8 mouse cellular contexts compared by ENCODE assay signal in the genomic region with DNA sequence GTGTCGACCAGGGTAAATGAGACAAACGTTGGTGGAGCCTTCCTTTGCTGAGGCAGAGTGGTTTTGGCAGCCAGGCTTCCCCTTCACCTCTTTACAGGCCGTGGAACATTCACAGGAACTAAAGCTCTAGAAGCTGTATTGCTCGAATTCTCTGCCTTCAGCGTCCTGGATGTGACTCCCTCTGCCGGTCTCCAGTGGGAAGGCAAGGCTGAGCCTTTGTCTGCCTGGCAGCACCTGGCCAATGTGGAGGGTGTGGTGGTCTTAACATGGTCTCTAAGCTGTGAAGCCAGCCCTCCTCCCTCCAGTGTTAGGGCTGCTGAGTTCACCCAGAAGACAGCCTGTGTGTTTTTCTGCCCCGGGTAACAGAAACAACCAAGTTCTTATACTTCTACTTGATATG. TPM values are rescaled to one million over a fixed set of nuclear protein-coding genes. Genes with fewer than 3 reads are reported as not detected.
DNase-seq lines count a peak whose midpoint lies in the region; ATAC-seq and TF ChIP-seq lines count a peak whose summit lies in the region.

No protein-coding gene starts in this region.

- peak; percentile 40 for DNase-seq in gastrocnemius, adult 18-20 months (ENCODE audit: low spot score)
- DNase-seq in gastrocnemius, adult 8-10 months (ENCODE audit: low spot score in 2 of 2): no peak
- DNase-seq in Muller cell, postnatal 12 days (ENCODE audit: inconsistent ontology term): peak; percentile 31
- DNase-seq in cerebellum, postnatal 36 days: peak; percentile 16 to 27
- peak; percentile 40 to 56 for DNase-seq in layer of hippocampus, postnatal 36 days
- DNase-seq in lung, postnatal 25 days (ENCODE audit: low spot score): peak; percentile 32

- H3K9me3 ChIP-seq in heart, embryonic 14.5 days (ENCODE audit: control insufficient read depth, low read length): no peaks in the 10 kb centered on the region

- H3K9ac ChIP-seq in heart, embryonic 14.5 days (ENCODE audit: low read length): no peak overlapping the region

- WGBS in heart, embryonic 14.5 days: 12% methylated on average over 7 of the region's 7 CpGs
- 23% methylated on average over 7 of the region's 7 CpGs for WGBS in small intestine, adult 2 months

- peaks cover 0 to 14% of the 10 kb centered on the region in 2 experiments; a peak in 3 of 4 replicates for H3K4me1 ChIP-seq in heart, embryonic 14.5 days (ENCODE audit: control insufficient read depth in 2 of 2, insufficient read depth in 2 of 2, low read length in 2 of 2)
- no peaks in the 10 kb centered on the region for H3K4me1 ChIP-seq in small intestine, adult 2 months (ENCODE audit: control insufficient read depth, insufficient read depth, insufficient read length, low read length)

- no peaks in the 10 kb centered on the region for H3K36me3 ChIP-seq in heart, embryonic 14.5 days (ENCODE audit: control insufficient read depth, insufficient read depth, low read length)
- H3K36me3 ChIP-seq in small intestine, adult 2 months (ENCODE audit: control insufficient read depth, insufficient read depth, low read length): no peaks in the 10 kb centered on the region

- H3K4me3 ChIP-seq in heart, embryonic 14.5 days (ENCODE audit: control insufficient read depth in 1 of 2, insufficient read depth in 1 of 2, low read depth in 1 of 2, low read length in 2 of 2): no peak overlapping the region
- H3K4me3 ChIP-seq in small intestine, adult 2 months (ENCODE audit: low read depth, low read length): no peak overlapping the region

- TF ChIP-seq CTCF in small intestine, adult 2 months (IDR thresholded peaks at IDR 0.05; ENCODE audit: extremely low read depth, insufficient read length, insufficient replicate concordance, low read depth, low read length): peak; percentile 54; the same call in 1 of the 2 replicates

- H3K4me2 ChIP-seq in heart, embryonic 14.5 days (ENCODE audit: low read length): no peak overlapping the region

- TF ChIP-seq POLR2A in small intestine, adult 2 months (IDR thresholded peaks at IDR 0.05; ENCODE audit: low read depth, low read length): no peak

- ATAC-seq in heart, embryonic 14.5 days (ENCODE audit: insufficient number of reproducible peaks, insufficient read depth, low FRiP score, low read depth): peak; percentile 20; the same call in 1 of the 2 replicates

- no peaks in the 10 kb centered on the region for H3K27me3 ChIP-seq in heart, embryonic 14.5 days (ENCODE audit: control insufficient read depth, insufficient read depth, low read length)
- H3K27me3 ChIP-seq in small intestine, adult 2 months (ENCODE audit: control insufficient read depth, insufficient read depth, low read length): no peaks in the 10 kb centered on the region

- H3K27ac ChIP-seq in heart, embryonic 14.5 days (replicated peaks in 1 of 2; ENCODE audit: control insufficient read depth in 1 of 2, insufficient read depth in 1 of 2, low read depth in 2 of 2, low read length in 2 of 2): no peak overlapping the region
- H3K27ac ChIP-seq in small intestine, adult 2 months (ENCODE audit: insufficient read depth, low read depth, low read length): no peak overlapping the region

RNA-seq across cellular contexts. Expression of a gene that starts 24.6 kb away (rescaled TPM):
- not detected for total RNA-seq in gastrocnemius, adult 18-20 months (2021)
- not detected for total RNA-seq in gastrocnemius, adult 8-10 months (2022)
- polyA plus RNA-seq in heart, embryonic 14.5 days (2014; fragmentation: Nextera tagmentation; extraction: Ambion mirVana): 2.4 and 2.6 TPM in 2 replicates
- 10 to 100 TPM; 15.5 to 17.3 TPM for total RNA-seq in layer of hippocampus, postnatal 36 days (2021)
- 0.16 and 0.17 TPM in 2 replicates for polyA plus RNA-seq in small intestine, adult 2 months (2012; rRNA removed)

Comparison
In these comparisons a context has a peak if more than half of its experiments do, and no peak if none do; other contexts are left out.
1. DNase-seq: peak in gastrocnemius, adult 18-20 months (single experiment), Muller cell, postnatal 12 days (single experiment), cerebellum, postnatal 36 days (2 of 2), layer of hippocampus, postnatal 36 days (2 of 2) and lung, postnatal 25 days (single experiment); none in gastrocnemius, adult 8-10 months (0 of 2).
2. RNA of a gene that starts 24.6 kb away (total RNA-seq): 15.5 to 17.3 TPM in layer of hippocampus, postnatal 36 days; not detected in gastrocnemius, adult 18-20 months and not detected in gastrocnemius, adult 8-10 months; every median in the first group is over 10 times any median in the second.